Mouse (Mus musculus): Measurements from ENCODE around the gene Chst11. TPM values are rescaled to one million over a fixed set of nuclear protein-coding genes. Genes with fewer than 3 reads are reported as not detected.

The Chst11 gene
- polyA plus RNA-seq, 1 experiment from 2014 or later = 2.9 TPM

- Histone ChIP-seq H3K27ac (no peak overlapping the region), H3K4me3 (replicated peaks) (no peak overlapping the region), H3K36me3 (no peaks in the 10 kb centered on the region), H3K4me1 (replicated peaks) (no peaks in the 10 kb centered on the region), H3K9me3 (no peaks in the 10 kb centered on the region), H3K9ac (replicated peaks) (no peak overlapping the region), H3K4me2 (replicated peaks) (no peak overlapping the region), H3K27me3 (no peaks in the 10 kb centered on the region)
- no peak for ATAC-seq
- WGBS = 51% methylated on average over 11 of the region's 11 CpGs
These were observed 212.5 kb downstream of the Chst11 start for GRCm38 (mm10) chr10:83197690-83198336.

- WGBS = 93% methylated on average over 5 of the region's 5 CpGs
- H3K9me3 ChIP-seq = no peaks in the 10 kb centered on the region
These were observed 213.4 kb downstream of the Chst11 start for GRCm38 (mm10) chr10:83198692-83199091.

DNA sequence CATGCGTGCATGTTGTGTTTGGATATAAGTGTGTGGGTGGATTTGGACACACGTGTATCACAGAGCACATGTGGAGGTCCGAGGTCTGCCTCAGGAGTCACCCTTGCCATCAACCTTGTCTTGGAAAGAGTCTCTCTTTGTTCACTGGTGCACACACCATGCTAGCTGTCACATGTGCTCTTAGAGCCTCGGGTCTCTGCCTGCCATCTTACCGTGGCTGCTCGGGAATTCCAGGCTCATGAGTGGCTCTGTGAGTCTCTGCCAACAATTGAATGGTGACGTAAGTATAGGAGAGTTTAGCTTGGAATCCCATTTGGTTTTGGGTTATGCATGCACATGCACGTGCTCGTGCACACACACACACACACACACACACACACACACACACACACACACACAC, 214.0 kb downstream of the Chst11 start:
- Histone ChIP-seq H3K4me1 (replicated peaks) (no peaks in the 10 kb centered on the region), H3K4me2 (replicated peaks) (no peak overlapping the region), H3K9ac (replicated peaks) (no peak overlapping the region), H3K27ac (no peak overlapping the region), H3K4me3 (replicated peaks) (no peak overlapping the region), H3K36me3 (no peaks in the 10 kb centered on the region), H3K27me3 (no peaks in the 10 kb centered on the region), H3K9me3 (no peaks in the 10 kb centered on the region)
- 81% methylated on average over 9 of the region's 9 CpGs for WGBS
- ATAC-seq = no peak

More at GRCm38 (mm10) chr10:83198692-83199091, 213.4 kb downstream of the Chst11 start:
- Histone ChIP-seq H3K4me2 (replicated peaks) (no peak overlapping the region), H3K27ac (no peak overlapping the region), H3K4me1 (replicated peaks) (no peaks in the 10 kb centered on the region), H3K4me3 (replicated peaks) (no peak overlapping the region), H3K9ac (replicated peaks) (no peak overlapping the region), H3K36me3 (no peaks in the 10 kb centered on the region), H3K27me3 (no peaks in the 10 kb centered on the region)
- ATAC-seq = no peak

GRCm38 (mm10) chr10:83201525-83201924, 216.2 kb downstream of the Chst11 start:
- no peak overlapping the region for H3K9ac ChIP-seq (replicated peaks)
- H3K4me2 ChIP-seq (replicated peaks) = no peak overlapping the region
- H3K9me3 ChIP-seq = no peaks in the 10 kb centered on the region
- H3K36me3 ChIP-seq = no peaks in the 10 kb centered on the region
- H3K4me3 ChIP-seq (replicated peaks) = no peak overlapping the region
- H3K4me1 ChIP-seq (replicated peaks) = no peaks in the 10 kb centered on the region
- ATAC-seq = no peak
- H3K27me3 ChIP-seq = no peaks in the 10 kb centered on the region
- H3K27ac ChIP-seq = no peak overlapping the region
- WGBS = 85% methylated on average over 7 of the region's 7 CpGs

GRCm38 (mm10) chr10:83202906-83203702, 217.8 kb downstream of the Chst11 start:
- Histone ChIP-seq H3K27me3 (no peaks in the 10 kb centered on the region), H3K9ac (replicated peaks) (no peak overlapping the region), H3K4me1 (replicated peaks) (no peaks in the 10 kb centered on the region), H3K9me3 (no peaks in the 10 kb centered on the region), H3K4me3 (replicated peaks) (no peak overlapping the region), H3K36me3 (no peaks in the 10 kb centered on the region), H3K4me2 (replicated peaks) (no peak overlapping the region), H3K27ac (no peak overlapping the region)
- 92% methylated on average over 14 of the region's 14 CpGs for WGBS
- ATAC-seq = no peak

- WGBS = 86% methylated on average over 7 of the region's 7 CpGs
- ATAC-seq = no peak
- Histone ChIP-seq H3K9me3 (no peaks in the 10 kb centered on the region), H3K36me3 (no peaks in the 10 kb centered on the region), H3K4me3 (replicated peaks) (no peak overlapping the region), H3K4me1 (replicated peaks) (0 out of 2 replicates have a peak, but pooled peaks cover 6% of the 10 kb centered on the region), H3K27ac (no peak overlapping the region), H3K4me2 (replicated peaks) (no peak overlapping the region), H3K27me3 (no peaks in the 10 kb centered on the region), H3K9ac (replicated peaks) (no peak overlapping the region)
These were observed 223.1 kb downstream of the Chst11 start for GRCm38 (mm10) chr10:83208436-83208835.

DNA sequence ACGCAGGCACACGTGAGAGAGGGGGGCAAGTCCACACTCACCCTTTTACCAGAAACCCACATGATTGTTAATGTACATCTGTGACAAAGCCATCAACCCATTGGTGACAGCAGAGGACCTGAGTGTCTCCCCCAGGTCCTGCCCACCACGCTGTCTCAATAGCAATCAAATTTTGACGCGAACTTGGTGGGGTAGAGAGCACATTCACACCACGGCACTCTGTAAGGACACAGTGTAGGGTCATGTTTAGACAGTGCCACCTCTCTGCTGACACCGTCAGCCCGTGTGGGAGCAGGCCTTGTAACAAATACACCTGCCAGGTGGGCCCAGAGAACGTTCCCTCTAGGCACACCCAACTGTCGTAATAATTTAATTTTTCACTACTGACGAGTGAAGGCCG, 224.1 kb downstream of the Chst11 start:
- H3K9ac ChIP-seq (replicated peaks) = no peak overlapping the region
- H3K4me3 ChIP-seq (replicated peaks) = no peak overlapping the region
- no peak overlapping the region for H3K4me2 ChIP-seq (replicated peaks)
- no peaks in the 10 kb centered on the region for H3K9me3 ChIP-seq
- 0 out of 2 replicates have a peak, but pooled peaks cover 6% of the 10 kb centered on the region for H3K4me1 ChIP-seq (replicated peaks)
- 84% methylated on average over 12 of the region's 12 CpGs for WGBS
- ATAC-seq = no peak
- no peaks in the 10 kb centered on the region for H3K36me3 ChIP-seq
- H3K27ac ChIP-seq = no peak overlapping the region
- no peaks in the 10 kb centered on the region for H3K27me3 ChIP-seq

- H3K9ac ChIP-seq (replicated peaks) = no peak overlapping the region
- H3K4me3 ChIP-seq (replicated peaks) = no peak overlapping the region
- no peak overlapping the region for H3K27ac ChIP-seq
- WGBS = 67% methylated on average over 16 of the region's 16 CpGs
- H3K36me3 ChIP-seq = no peaks in the 10 kb centered on the region
- no peak overlapping the region for H3K4me2 ChIP-seq (replicated peaks)
- no peaks in the 10 kb centered on the region for H3K27me3 ChIP-seq
- H3K4me1 ChIP-seq (replicated peaks) = 0 out of 2 replicates have a peak, but pooled peaks cover 6% of the 10 kb centered on the region
- no peaks in the 10 kb centered on the region for H3K9me3 ChIP-seq
- no peak for ATAC-seq
These were observed 224.8 kb downstream of the Chst11 start for GRCm38 (mm10) chr10:83210122-83210521.

DNA sequence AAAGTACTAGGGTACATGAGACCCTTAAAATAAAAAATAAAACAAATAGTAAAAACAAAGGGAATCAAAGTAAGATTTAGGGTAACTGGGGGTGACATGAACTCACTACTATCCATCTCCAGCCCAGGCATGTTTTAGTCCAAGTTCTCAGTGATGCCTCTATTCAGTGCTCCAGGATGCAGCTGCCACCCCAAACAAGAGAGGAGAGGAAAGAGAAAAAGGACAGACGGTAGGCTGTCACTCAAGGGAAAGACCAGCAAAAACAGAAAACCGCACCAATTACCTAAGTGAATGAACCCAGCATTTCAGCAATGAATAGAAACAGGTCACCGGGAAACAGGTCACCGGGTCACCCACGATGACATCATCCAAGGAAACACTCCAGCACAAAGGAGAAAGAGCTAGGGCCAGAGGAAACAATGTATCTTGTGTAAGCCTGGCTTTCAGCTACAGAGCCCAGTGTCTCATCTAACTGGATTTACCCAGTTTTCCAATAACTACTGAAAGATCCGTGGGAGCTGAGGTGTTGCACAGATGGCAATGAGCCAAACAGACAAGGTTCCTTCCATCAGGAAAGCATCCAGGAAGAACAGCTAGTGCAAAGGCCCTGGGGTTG, 225.8 kb downstream of the Chst11 start:
- no peak for ATAC-seq
- H3K4me3 ChIP-seq (replicated peaks) = no peak overlapping the region
- 0 out of 2 replicates have a peak, but pooled peaks cover 6% of the 10 kb centered on the region for H3K4me1 ChIP-seq (replicated peaks)
- no peaks in the 10 kb centered on the region for H3K27me3 ChIP-seq
- H3K4me2 ChIP-seq (replicated peaks) = no peak overlapping the region
- H3K36me3 ChIP-seq = no peaks in the 10 kb centered on the region
- 33% methylated on average over 6 of the region's 6 CpGs for WGBS
- no peak overlapping the region for H3K9ac ChIP-seq (replicated peaks)
- no peak overlapping the region for H3K27ac ChIP-seq
- H3K9me3 ChIP-seq = no peaks in the 10 kb centered on the region

GRCm38 (mm10) chr10:83212618-83213017, 227.3 kb downstream of the Chst11 start:
- Histone ChIP-seq H3K36me3 (no peaks in the 10 kb centered on the region), H3K4me2 (replicated peaks) (no peak overlapping the region), H3K27ac (no peak overlapping the region), H3K9ac (replicated peaks) (no peak overlapping the region), H3K4me1 (replicated peaks) (0 out of 2 replicates have a peak, but pooled peaks cover 6% of the 10 kb centered on the region), H3K4me3 (replicated peaks) (no peak overlapping the region), H3K27me3 (no peaks in the 10 kb centered on the region), H3K9me3 (no peaks in the 10 kb centered on the region)
- 96% methylated on average over 4 of the region's 4 CpGs for WGBS
- no peak for ATAC-seq

DNA sequence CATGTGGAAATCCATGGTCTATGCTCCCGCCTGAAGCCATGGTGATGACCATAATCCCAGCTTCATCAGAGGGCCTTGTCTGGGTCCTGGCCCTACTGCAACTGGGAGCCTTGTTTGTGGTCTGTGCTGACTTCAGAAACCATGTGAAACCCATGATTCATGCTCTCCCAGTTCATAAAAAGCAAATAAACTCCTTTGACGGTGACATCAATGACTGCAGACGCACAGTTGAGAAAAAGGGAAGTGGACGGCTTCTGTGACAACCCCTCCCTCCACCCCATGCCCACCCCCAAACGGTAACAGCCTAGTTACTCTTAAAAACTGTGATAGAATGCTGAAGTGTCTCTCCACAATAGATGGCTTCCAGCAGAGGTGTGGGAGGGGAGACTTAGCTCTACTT, 230.3 kb downstream of the Chst11 start:
- ATAC-seq = no peak
- Histone ChIP-seq H3K27me3 (no peaks in the 10 kb centered on the region), H3K36me3 (no peaks in the 10 kb centered on the region), H3K4me1 (replicated peaks) (no peaks in the 10 kb centered on the region), H3K4me3 (replicated peaks) (no peak overlapping the region), H3K27ac (no peak overlapping the region), H3K9me3 (no peaks in the 10 kb centered on the region), H3K4me2 (replicated peaks) (no peak overlapping the region), H3K9ac (replicated peaks) (no peak overlapping the region)
- WGBS = 71% methylated on average over 5 of the region's 5 CpGs

GRCm38 (mm10) chr10:83217256-83217655, 232.0 kb downstream of the Chst11 start:
- 79% methylated on average over 5 of the region's 5 CpGs for WGBS
- Histone ChIP-seq H3K4me1 (replicated peaks) (no peaks in the 10 kb centered on the region), H3K27ac (no peak overlapping the region), H3K9ac (replicated peaks) (no peak overlapping the region), H3K36me3 (no peaks in the 10 kb centered on the region), H3K27me3 (no peaks in the 10 kb centered on the region), H3K9me3 (no peaks in the 10 kb centered on the region), H3K4me2 (replicated peaks) (no peak overlapping the region), H3K4me3 (replicated peaks) (no peak overlapping the region)
- ATAC-seq = no peak
